Mouse (Mus musculus) frontal cortex, postnatal 14 days (tissue): ENCODE measurements at regions not wholly inside any gene's neighbourhood (a gene's known extent, or its start where the extent isn't known, plus 50 kb on each side); places are given as distances from the start of the nearest gene placed in this dataset.

Experiments
- DNase-seq, 2 experiments: peaks; one replicate each; pipeline ENCODE4 v3.0.0; 2022; ENCODE audit warnings: low spot score in 2 of 2

DNA sequence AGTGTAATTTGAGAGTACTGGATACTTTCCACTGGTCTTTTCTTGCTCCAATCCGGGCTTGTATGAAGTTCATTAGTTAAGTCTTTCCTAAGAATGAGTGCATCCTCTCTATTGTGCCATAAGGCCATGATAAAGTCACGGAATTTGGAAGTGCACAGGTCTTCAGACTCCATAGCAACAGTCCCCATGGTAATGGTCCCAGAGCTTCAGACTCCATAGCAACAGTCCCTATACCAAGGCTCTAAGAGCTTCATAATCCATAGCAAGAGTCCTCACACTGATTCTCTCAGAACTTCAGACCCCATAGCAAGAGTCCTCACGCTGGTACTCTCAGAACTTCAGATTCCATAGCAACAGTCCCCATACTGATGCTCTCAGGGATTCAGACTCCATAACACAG lies 214.5 kb upstream of the Far2 start:
- no peak for DNase-seq

DNA sequence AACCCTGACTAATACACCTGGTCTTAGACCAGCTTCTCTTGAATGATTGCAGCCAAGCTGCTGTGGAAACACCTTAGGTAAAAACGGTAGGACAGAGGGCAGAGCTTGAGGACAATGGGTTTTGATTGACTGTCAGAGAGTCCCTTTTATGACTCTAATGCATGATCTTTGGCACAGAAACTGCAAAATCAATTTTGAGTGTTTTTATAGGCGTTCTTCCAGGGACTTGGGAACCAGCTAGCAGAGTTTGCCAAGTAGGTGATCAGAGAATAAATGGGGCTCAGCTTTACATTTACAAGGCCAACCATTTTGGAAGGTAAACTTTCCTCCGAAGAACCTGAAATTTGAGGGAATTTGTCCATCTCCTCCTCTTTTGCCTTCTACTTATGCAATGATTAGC lies 213.6 kb upstream of the Far2 start:
- no peak for DNase-seq

DNA sequence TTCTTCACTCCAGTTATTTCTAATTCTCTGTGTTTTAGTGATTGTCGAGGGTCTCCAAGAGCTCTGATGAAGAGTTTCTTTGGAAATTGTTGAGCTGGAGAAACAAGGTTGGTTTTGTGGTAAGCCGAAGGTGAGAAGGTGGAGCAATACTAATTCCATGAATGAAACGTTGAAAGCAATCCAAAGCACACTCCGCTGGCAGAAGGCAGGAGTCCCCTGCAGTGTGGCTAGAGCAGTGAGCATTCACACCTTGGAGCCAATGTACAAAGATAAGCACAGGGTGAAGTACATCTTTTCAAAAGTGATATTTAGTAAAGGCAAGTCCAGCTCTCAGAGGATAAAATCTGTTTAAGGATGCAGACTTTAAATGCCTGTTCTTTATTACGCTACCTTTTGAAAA lies 208.2 kb upstream of the Far2 start:
- DNase-seq: no peak

DNA sequence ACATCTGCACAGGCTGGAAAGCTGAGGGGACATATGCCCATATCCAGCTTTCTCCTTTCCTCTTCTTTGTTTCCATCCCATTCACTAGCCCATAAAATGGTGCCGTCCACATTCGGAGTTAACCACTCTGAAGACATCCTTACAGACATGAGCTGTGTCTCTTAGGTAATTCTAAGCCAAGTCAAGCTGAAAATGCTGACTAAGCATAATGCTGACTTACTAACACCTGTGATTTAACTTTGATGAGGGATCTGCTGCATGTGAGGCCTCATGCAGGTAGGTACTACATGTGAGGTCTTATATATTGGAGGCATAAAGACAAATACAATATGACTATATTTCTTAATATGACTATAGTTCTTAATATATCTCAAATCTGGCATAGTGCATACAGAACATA lies 197.1 kb upstream of the Far2 start:
- no peak for DNase-seq

DNA sequence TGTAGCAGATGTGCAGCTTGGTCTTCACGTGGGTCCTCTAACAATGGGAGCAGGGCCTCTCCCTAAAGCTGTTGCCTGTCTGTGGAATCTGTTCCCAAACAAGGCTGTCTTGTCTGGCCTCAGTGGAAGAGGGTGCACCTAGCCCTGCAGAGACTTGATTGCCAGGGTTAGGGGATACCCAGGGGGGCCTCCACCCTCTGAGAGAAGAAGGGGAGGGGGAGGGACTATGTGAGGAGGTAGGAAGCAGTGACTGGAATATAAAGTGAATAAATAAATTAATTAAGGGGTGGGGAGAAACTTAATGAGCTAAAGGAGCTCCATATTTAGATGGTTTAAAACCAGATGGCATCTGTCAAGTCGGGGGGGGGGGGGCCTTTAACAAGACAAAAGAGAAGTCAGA lies 185.9 kb upstream of the Far2 start:
- no peak for DNase-seq

GRCm38 (mm10) chr6:147871033-147871432 lies 176.0 kb upstream of the Far2 start:
- no peak for DNase-seq

DNA sequence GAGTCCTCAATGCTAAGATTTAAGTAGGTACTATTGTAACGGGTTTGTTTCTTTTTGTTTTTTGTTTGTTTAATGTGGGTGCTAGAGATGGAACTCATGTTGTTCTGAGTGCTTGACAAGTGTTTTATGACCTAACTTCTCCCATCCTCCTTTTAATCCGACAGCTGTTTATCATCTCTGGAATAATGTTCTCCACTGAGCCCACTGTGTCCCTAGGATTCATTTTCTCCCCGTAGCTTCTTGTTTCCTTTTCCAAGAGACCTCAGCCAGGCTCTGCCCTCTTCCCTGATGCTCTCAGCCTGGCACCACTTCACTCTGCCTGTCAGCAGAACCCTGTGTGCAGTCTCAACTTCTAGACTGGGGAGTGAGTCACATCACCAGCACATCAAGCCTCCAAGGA lies 173.9 kb upstream of the Far2 start:
- DNase-seq: no peak

DNA sequence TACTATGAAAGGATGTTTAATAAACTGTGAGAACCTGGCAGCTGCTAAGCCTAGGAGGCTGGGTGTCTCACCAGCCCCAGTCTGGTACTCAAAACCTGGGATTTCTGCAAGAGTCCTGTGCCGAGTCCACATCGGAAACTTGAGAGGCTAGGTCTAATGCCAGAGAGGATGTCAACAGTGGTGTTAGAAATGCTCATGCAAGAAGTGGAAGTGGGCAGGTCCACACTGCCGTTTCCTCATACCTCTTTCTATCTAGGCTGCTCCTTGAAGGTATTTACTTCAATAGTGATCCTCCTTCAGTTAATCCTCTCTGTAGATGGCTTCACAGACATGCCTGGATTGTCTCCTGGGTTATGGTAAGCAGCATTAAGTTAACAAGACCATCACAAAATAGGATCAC lies 168.6 kb upstream of the Far2 start:
- DNase-seq: no peak

DNA sequence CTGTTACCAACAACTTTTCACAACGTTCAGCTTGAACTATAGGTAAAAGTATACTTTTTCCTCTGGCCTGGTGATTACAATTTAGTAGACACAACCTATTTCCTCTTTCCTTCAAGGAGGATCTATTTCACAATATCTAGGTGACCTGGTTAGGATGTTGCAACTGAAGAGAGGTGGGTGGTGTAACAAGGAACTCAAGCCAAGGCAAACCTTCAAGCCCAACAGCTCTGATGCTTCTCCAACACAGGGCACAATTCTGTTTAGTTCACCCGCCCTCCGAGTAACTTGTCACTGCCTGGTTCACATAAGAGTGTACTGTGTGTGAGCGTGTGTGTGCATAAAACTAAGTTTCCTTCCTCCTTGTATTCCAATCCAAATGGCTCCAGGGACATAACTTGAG lies 161.2 kb upstream of the Far2 start:
- DNase-seq: no peak

DNA sequence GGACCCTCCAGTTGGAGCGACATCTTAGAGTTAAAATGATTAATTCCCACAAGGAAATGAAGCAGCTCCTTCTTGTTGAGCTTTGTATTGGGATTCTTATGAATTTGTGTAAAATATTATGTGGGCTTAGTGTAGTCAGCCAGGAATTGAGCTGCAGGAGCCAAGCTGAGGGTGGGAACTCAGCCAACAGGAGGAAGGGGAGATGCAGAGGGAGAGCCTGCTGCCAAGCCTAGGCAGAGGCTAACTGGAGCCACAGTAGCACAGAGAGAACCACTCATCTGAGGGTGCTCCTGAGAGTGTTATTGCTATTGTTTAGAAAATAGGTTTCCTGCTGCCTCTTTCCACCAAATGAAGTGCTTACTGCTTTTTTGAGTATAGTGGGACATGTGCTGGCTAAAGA lies 127.4 kb upstream of the Far2 start:
- DNase-seq: no peak

GRCm38 (mm10) chr6:147921091-147921490 lies 126.0 kb upstream of the Far2 start:
- DNase-seq: no peak

- no peak for DNase-seq
Observed at GRCm38 (mm10) chr6:147922506-147922905, 124.6 kb upstream of the Far2 start.

DNA sequence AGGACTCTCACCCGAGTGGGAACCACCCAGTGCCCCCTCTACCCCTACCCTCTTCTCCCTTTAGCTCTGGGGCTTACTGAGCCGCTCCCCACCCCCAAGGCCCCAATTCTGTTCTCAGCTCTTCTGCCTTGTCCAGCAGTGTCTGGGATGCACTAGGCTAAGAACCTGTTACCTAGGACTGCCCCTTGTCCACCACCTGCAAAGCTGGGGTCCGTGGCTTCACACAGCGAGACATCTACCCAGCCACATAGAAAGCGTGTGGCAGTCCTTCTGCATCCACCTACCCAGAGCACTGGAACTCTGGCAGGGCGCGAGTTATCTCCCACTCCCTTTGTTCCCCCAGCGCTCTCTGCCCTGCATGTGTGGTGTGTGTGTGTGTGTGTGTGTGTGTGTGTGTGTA lies 123.8 kb upstream of the Far2 start:
- no peak for DNase-seq

DNA sequence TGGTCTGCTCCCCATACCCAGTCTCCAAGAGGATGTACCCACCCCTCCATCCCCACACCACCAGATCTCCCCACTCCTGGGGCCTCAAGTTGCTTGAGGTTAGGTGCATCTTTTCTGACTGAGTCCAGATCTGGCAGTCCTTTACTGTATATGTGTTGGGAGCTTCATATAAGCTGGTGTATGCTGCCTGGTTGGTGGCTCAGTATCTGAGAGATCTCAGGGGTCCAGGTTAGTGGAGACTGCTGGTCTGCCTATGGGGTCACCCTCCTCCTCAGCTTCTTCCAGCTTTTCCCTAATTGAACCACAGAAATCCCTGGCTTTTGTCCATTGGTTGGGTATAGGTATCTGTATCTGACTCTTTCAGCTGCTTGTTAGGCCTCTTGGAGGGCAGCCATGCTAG lies 118.1 kb upstream of the Far2 start:
- no peak for DNase-seq

DNA sequence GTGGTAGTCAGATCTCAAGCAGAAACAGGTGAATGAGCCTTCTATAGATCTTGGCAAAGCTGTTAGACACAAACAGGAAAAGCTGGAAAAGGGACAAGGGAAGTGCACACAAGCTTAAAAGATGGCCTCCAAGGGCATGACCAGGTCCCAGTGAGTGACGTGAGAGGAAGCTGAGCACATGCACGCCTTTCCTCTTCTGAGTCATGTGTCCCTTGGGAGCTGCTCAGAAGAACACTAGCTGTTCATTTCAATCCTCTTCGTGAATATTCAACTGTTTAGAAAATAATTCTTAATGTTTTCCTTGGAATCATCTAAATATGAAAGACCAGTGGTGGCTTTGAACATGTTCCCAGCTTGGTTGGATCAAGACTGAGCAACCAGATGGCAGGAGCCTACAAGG lies 103.0 kb upstream of the Far2 start:
- DNase-seq: no peak

DNA sequence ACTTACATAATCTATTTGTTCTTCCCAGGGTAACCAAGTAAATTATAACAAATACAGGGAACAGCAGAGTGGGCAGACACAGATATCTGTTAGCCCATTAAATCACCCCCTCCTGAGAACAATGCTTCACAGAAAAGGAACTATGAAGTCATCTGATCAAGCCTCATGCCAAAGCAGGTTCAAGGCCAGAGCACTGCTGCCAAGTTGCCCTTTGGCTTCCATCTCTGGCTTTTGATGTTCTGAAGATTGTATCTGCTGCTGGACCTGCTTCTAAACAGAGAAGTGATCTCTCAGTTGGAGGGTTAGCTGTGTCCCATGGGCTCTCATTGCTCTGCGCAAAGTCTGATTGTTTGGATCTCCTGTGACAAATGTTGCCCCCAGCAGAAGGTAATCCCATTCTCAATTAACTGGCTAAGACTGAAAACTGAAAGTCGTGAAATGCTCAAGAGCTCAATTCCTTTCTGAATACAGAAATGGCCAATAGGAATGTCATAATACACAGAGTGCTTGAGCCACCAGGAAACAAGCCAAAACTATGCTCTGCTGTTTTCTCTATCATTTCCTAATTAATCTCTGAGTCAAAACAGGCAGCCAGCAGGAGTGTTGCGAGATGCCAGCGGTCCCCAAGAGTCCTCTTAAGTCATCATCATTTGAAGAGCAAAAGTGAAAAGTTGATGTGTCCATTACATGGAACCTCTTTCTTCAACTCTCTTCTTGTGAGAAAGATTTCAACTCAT lies 102.0 kb upstream of the Far2 start:
- DNase-seq: no peak

- DNase-seq: no peak
Observed at GRCm38 (mm10) chr6:147947997-147948396, 99.1 kb upstream of the Far2 start.

- no peak for DNase-seq
Observed at GRCm38 (mm10) chr6:147951642-147952041, 95.4 kb upstream of the Far2 start.

DNA sequence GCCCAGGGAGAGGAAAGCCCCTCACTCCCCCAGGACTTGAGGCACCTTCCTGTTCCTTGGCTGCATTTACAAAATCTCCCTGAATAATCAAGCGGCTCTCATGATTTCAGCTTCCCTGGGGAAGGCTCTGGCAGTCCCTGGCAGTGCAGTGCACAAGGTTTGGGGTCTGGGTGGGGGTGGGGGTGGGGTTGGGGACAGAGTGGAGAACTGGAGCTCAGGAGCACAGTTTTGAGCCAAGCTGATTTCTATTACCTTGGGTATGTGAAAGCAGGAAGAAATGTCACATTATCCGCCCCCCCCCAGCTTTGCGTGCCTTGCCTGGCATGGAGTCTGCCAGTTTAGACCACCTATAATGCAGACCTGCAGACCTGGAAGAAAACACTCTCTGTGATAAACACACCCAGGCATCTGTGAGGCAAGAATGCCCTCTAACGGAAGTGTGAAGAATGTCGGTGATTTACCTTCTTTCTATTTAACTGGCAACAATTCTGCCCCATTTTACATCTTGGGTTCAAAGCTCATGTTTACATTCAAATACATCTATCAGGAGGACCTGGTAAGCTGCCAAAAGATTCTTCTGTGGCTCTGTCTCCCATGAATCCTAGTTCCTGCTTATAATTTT lies 93.9 kb upstream of the Far2 start:
- DNase-seq: no peak

DNA sequence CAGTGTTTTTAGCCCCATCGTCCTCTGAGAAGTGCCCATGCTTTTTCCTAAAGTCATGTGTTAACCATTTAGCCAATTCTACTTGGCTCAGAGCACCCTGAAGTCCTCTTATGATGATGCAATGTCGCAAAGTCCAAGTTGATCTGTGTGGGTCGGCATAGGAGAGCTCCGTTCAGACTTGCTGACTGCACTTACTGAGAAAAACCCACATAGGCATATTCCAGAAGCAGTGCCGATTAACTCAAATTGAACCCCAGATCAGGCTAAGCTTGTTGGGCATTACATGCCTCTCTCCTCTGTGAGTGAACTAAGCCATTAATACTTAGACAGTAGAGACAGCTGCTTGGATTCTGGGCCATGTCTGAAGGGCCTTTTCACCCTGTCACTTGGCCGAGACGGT lies 93.3 kb upstream of the Far2 start:
- DNase-seq: no peak

GRCm38 (mm10) chr6:147954253-147954652 lies 92.8 kb upstream of the Far2 start:
- DNase-seq: no peak

DNA sequence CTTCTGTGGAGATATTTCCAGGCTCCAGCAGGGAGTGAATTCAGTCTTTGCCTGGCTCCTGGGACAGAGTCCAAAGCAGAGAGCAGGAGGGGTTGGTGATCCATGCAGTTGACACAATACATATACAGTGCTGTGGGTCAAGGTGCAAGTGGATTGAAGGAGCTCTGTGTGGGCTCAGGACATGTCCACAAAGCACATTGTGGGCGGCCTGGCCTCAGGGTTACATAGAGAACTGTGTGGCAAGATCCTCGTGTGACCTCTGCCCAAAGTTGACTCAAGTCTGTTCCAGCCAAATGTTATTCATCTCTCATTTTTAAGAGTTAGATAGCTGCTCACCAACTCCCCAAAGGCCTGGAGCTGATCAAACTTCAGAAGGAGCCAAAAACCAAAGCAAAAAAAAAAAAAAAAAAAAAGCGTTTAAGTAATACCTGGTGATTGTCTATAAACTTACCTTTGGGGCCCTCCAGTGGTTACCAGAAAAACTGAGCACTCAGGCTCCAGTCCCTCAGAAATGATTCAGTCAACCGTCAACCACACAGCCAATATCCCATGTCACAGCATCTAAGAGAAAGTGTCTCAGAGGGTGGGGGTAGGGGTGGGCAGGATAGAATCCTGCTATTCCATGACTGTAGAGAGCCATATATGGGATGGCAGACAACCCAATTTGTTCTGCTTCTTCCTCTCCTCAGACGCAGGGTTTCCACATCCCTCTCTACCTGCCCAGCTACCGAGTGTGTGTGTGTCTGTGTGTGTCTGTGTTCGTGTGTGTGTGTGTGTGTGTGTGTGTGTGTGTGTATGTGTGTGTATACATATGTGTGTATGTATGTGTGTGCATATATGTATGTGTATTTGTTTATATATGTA lies 91.9 kb upstream of the Far2 start:
- no peak for DNase-seq

- DNase-seq: no peak
Observed at GRCm38 (mm10) chr6:147964739-147965138, 82.3 kb upstream of the Far2 start.
